Mouse (Mus musculus): ENCODE data around the gene Usp2.

- TF ChIP-seq GATA1 (IDR thresholded peaks at IDR 0.05; ENCODE audit: borderline replicate concordance, low read length): no peak
- TF ChIP-seq FLI1 (IDR thresholded peaks at IDR 0.05; ENCODE audit: low read length): no peak
Observed at GRCm38 (mm10) chr9:44070844-44071231, 4.0 kb downstream of the Usp2 start.
